Mouse (Mus musculus) embryonic facial prominence, embryonic 14.5 days (tissue): Measurements from ENCODE around the gene Sap25. TPM values are rescaled to one million over a fixed set of nuclear protein-coding genes. Genes with fewer than 3 reads are reported as not detected.
A peak's percentile ranks its signal among the peaks of the same experiment; 100 is the strongest.

Experiments used
- ATAC-seq: fragments of 200-750 bp; cut with Nextera tagmentation; 2 replicates; pipeline ENCODE4 v1.8.0; 2017; ENCODE audit warnings: low read depth, moderate number of reproducible peaks, moderate TSS enrichment
- DNase-seq: peaks from one replicate; pipeline ENCODE4 v3.0.0-alpha.2; 2015; ENCODE audit warnings: low spot score
- H3K27ac ChIP-seq: fragments of 300-500 bp; sonication (generic); replicated peaks from 2 replicates; pipeline ENCODE4 v1.5.1; 2014; ENCODE audit warnings: low read depth, mild to moderate bottlenecking, low read length, moderate library complexity
- H3K27me3 ChIP-seq: fragments of 300-500 bp; sonication (generic); replicated peaks from 2 replicates; pipeline ENCODE4 v1.6.1; 2014; ENCODE audit warnings: low read length; ENCODE audit not compliant: control insufficient read depth, insufficient read depth
- H3K36me3 ChIP-seq: fragments of 300-500 bp; sonication (generic); 2 replicates; pipeline ENCODE4 v1.6.1; 2014; ENCODE audit warnings: low read length, mixed read lengths; ENCODE audit not compliant: control insufficient read depth, insufficient read depth
- H3K4me1 ChIP-seq: fragments of 300-500 bp; sonication (generic); 2 replicates; pipeline ENCODE4 v1.6.1; 2014; ENCODE audit warnings: antibody characterized with exemption, low read length; ENCODE audit not compliant: control insufficient read depth, insufficient read depth
- H3K4me2 ChIP-seq: fragments of 300-500 bp; sonication (generic); 2 replicates; pipeline ENCODE4 v1.6.1; 2014; ENCODE audit warnings: low read depth, mild to moderate bottlenecking, low read length, moderate library complexity, mixed read lengths
- H3K4me3 ChIP-seq: fragments of 300-500 bp; sonication (generic); 2 replicates; pipeline ENCODE4 v1.5.1; 2014; ENCODE audit warnings: low read depth, mild to moderate bottlenecking, low read length
- H3K9ac ChIP-seq: fragments of 300-500 bp; sonication (generic); 2 replicates; pipeline ENCODE4 v1.6.1; 2014; ENCODE audit warnings: low read depth, mild to moderate bottlenecking, low read length, moderate library complexity, mixed read lengths
- H3K9me3 ChIP-seq: fragments of 300-500 bp; sonication (generic); 2 replicates; pipeline ENCODE4 v1.6.1; 2016; ENCODE audit warnings: low read length; ENCODE audit not compliant: control insufficient read depth
- WGBS: fragments of 180-500 bp; shearing (Covaris S2); extraction: QIAGEN DNeasy Blood & Tissue Kit; methylation state at CpG from one replicate; pipeline ENCODE4 v1.1.7; 2014; 5-methylcytosine and 5-hydroxymethylcytosine counted together
- polyA plus RNA-seq: library from polyadenylated mRNA; unstranded; fragments of >200 nt; fragmentation: Nextera tagmentation; extraction: Ambion mirVana; gene quantifications from 2 replicates; pipeline ENCODE4 v1.2.1, GENCODE M21; 2014

Sap25 gene
- polyA plus RNA-seq, 1 experiment from 2014 or later = 7.2 TPM

GRCm38 (mm10) chr5:137677859-137678258 lies 36.7 kb downstream of the Sap25 start:
- Histone ChIP-seq H3K9ac (no peak overlapping the region), H3K9me3 (no peaks in the 10 kb centered on the region), H3K4me1 (peaks cover under 1% of the 10 kb centered on the region), H3K27ac (no peak overlapping the region), H3K4me2 (no peak overlapping the region), H3K27me3 (no peaks in the 10 kb centered on the region), H3K4me3 (no peak overlapping the region), H3K36me3 (0 out of 2 replicates have a peak, but pooled peaks cover 7% of the 10 kb centered on the region)
- DNase-seq (no peak), ATAC-seq (no peak)
- WGBS = 93% methylated on average over 8 of the region's 8 CpGs

GRCm38 (mm10) chr5:137678736-137679135 lies 37.6 kb downstream of the Sap25 start:
- no peak overlapping the region for H3K27ac ChIP-seq
- 0 out of 2 replicates have a peak, but pooled peaks cover 7% of the 10 kb centered on the region for H3K36me3 ChIP-seq
- no peaks in the 10 kb centered on the region for H3K9me3 ChIP-seq
- H3K4me3 ChIP-seq = no peak overlapping the region
- WGBS = 85% methylated on average over 3 of the region's 3 CpGs
- no peak for ATAC-seq
- H3K4me1 ChIP-seq = peaks cover 9% of the 10 kb centered on the region
- H3K27me3 ChIP-seq = no peaks in the 10 kb centered on the region
- H3K9ac ChIP-seq = no peak overlapping the region
- no peak for DNase-seq
- no peak overlapping the region for H3K4me2 ChIP-seq

- no peaks in the 10 kb centered on the region for H3K27me3 ChIP-seq
- no peak for ATAC-seq
- H3K27ac ChIP-seq = no peak overlapping the region
- no peak overlapping the region for H3K9ac ChIP-seq
- H3K4me1 ChIP-seq = peaks cover 10% of the 10 kb centered on the region
- H3K36me3 ChIP-seq = 0 out of 2 replicates have a peak, but pooled peaks cover 7% of the 10 kb centered on the region
- 85% methylated on average over 4 of the region's 4 CpGs for WGBS
- no peak overlapping the region for H3K4me2 ChIP-seq
- H3K9me3 ChIP-seq = no peaks in the 10 kb centered on the region
- no peak for DNase-seq
- no peak overlapping the region for H3K4me3 ChIP-seq
Measured at GRCm38 (mm10) chr5:137679726-137680125, 38.6 kb downstream of the Sap25 start.

GRCm38 (mm10) chr5:137682526-137682925 lies 41.4 kb downstream of the Sap25 start:
- H3K36me3 ChIP-seq = 0 out of 2 replicates have a peak, but pooled peaks cover 7% of the 10 kb centered on the region
- ATAC-seq (no peak), DNase-seq (no peak)
- no peak overlapping the region for H3K4me3 ChIP-seq
- 83% methylated on average over 6 of the region's 6 CpGs for WGBS
- no peaks in the 10 kb centered on the region for H3K27me3 ChIP-seq
- peak overlapping the region; percentile 95; the same call in 1 of the 2 replicates for H3K4me2 ChIP-seq
- H3K9me3 ChIP-seq = no peaks in the 10 kb centered on the region
- H3K9ac ChIP-seq = 0 out of 2 replicates have a peak overlapping the region, but pooled peaks have one; percentile 19
- no peak overlapping the region for H3K27ac ChIP-seq
- H3K4me1 ChIP-seq = peaks cover 10% of the 10 kb centered on the region

GRCm38 (mm10) chr5:137683388-137684293 lies 42.5 kb downstream of the Sap25 start:
- Histone ChIP-seq H3K27me3 (no peaks in the 10 kb centered on the region), H3K27ac (peak overlapping the region; percentile 52; the same call in 1 of the 2 replicates), H3K36me3 (0 out of 2 replicates have a peak, but pooled peaks cover 7% of the 10 kb centered on the region), H3K4me2 (peak overlapping the region; percentile 95), H3K4me1 (peaks cover 10% of the 10 kb centered on the region), H3K4me3 (peak overlapping the region; percentile 72), H3K9ac (peak overlapping the region; percentile 71), H3K9me3 (no peaks in the 10 kb centered on the region)
- ATAC-seq = no peak
- DNase-seq = no peak
- 10% methylated on average over 28 of the region's 28 CpGs for WGBS

- Histone ChIP-seq H3K4me2 (peak within 1 kb of the TSS; percentile 95), H3K27me3 (no peaks in the 10 kb centered on the region), H3K4me1 (peaks cover 10% of the 10 kb centered on the region), H3K27ac (peak within 1 kb of the TSS; percentile 52; the same call in 1 of the 2 replicates), H3K9ac (peak within 1 kb of the TSS; percentile 71), H3K9me3 (no peaks in the 10 kb centered on the region), H3K36me3 (0 out of 2 replicates have a peak, but pooled peaks cover 7% of the 10 kb centered on the region), H3K4me3 (peak within 1 kb of the TSS; percentile 72)
- peak; percentile 100 for DNase-seq
- under 1% methylated on average over 57 of the region's 62 CpGs for WGBS
- ATAC-seq = peak; percentile 98
Measured at GRCm38 (mm10) chr5:137684294-137685123, 43.4 kb downstream of the Sap25 start, which contains the start of gene Agfg2. TSS of gene Agfg2 (minus strand) at chr5:137684726.

- 91% methylated on average over 3 of the region's 3 CpGs for WGBS
- H3K4me2 ChIP-seq = no peak overlapping the region
- H3K9ac ChIP-seq = no peak overlapping the region
Measured at GRCm38 (mm10) chr5:137685653-137686052, 44.5 kb downstream of the Sap25 start.

GRCm38 (mm10) chr5:137686127-137686790 lies 45.1 kb downstream of the Sap25 start:
- Histone ChIP-seq H3K9me3 (no peaks in the 10 kb centered on the region), H3K27me3 (no peaks in the 10 kb centered on the region), H3K9ac (no peak overlapping the region), H3K36me3 (0 out of 2 replicates have a peak, but pooled peaks cover 4% of the 10 kb centered on the region), H3K4me3 (no peak overlapping the region), H3K4me2 (no peak overlapping the region), H3K4me1 (peaks cover 10% of the 10 kb centered on the region), H3K27ac (no peak overlapping the region)
- no peak for ATAC-seq
- DNase-seq = no peak
- WGBS = 82% methylated on average over 6 of the region's 6 CpGs

More at GRCm38 (mm10) chr5:137685653-137686052, 44.5 kb downstream of the Sap25 start:
- DNase-seq (no peak), ATAC-seq (no peak)
- Histone ChIP-seq H3K27ac (no peak overlapping the region), H3K36me3 (0 out of 2 replicates have a peak, but pooled peaks cover 7% of the 10 kb centered on the region), H3K9me3 (no peaks in the 10 kb centered on the region), H3K4me3 (no peak overlapping the region), H3K4me1 (peaks cover 10% of the 10 kb centered on the region), H3K27me3 (no peaks in the 10 kb centered on the region)
